Mouse (Mus musculus) gonadal fat pad, adult 2 months (tissue): ENCODE measurements around the gene Cep57. TPM values are rescaled to one million over a fixed set of nuclear protein-coding genes. Genes with fewer than 3 reads are reported as not detected.

ENCODE experiments used
- DNase-seq: peaks from one replicate; pipeline ENCODE4 v3.0.0-alpha.2; 2012; ENCODE audit warnings: low read depth
- polyA plus RNA-seq: library from polyadenylated mRNA; depleted of rRNA; stranded (reverse); fragments of >200 nt; gene quantifications from 2 replicates; pipeline ENCODE4 v1.2.3, GENCODE M21; 2012; rRNA removed

Cep57 gene
- 9.2 and 10.4 TPM in 2 replicates for polyA plus RNA-seq

DNA sequence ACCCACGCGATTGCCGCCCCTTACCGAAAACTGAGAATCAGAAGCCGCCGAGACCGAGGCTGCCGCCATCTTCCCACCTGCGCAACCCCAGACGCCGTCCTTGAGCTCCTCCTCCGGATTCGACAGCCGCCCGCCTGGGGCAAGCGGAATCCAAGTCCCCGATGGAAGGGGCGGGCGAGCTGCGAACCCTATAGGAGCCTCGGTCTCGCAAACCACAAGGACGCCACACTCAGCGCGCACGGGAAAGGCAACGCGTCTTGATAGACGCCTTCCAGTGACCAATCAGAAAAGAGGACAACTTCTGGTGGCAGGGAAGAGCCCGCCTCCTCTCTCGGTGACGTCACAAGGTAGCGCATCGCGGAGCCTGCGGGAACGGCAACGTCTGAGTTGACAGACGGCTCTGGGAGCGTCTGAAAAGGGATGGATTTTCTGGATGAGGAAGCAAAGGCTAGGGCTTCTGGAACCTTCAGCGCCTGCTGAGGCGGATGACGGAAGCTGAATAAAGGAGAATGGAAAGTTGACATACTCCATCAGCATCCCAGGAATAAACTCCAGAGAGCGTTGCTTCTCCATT lies at the start of gene Cep57:
TSS of gene Cep57 (minus strand) at position 276 of the 574 bp plus-strand sequence.
- peak; percentile 96 for DNase-seq

DNA sequence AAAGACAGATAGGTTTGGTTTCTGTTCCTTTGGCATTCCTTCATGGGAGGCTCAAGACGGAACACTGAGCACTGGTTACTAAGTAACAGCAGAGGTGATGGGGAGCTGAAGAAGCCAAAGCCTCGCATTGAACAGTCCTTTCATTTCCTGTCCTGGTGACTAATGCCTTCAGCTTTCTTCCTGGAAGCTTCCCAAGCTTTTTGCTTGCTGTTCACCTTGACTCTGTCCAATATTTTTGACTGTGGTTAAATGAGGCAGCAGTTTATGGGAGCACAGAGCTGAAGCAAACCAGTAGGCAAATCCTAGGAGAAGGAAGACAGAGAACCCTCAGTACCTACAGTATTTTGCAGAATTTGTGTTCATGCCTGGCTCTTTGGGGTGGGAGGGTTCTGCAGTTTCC lies 48.4 kb upstream of the Cep57 start:
- no peak for DNase-seq

DNA sequence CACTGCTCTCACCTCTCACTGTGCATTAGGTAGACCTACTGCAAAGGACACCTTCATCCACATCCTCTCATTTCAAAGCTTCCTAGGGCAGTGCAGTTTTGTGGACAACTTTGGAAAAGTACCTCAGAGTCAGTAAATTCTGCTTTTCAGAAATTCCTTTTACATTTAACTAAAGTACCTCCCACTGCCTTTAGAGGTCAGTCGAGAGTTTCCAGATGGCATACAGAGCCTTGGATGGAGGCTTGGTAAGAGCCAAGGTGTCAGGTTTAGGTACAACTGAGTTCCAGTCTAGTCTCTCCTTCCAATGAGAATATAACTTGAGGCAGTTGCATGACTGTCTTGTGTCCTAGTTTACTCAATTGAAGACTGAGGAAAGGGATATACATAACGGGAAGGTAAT lies 47.5 kb upstream of the Cep57 start:
- DNase-seq = no peak

DNA sequence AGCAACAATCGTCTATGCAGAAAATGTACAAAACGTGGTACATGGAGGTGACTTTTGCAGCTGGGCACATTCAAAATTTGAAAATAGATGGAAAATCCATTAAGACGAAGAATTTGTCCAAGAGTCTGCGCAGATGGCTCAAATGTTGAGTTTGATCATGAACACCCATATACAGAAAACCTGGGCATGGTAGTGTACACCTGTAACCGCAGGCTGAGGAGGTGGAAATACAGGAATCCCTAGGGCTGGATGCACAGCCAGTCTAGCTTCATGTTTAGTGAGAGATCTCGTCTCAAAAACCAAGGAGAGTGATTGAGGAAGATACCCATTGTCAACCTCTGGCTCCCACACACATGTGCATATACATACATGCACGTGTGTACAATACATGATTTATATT lies 44.7 kb upstream of the Cep57 start:
- DNase-seq = no peak

DNA sequence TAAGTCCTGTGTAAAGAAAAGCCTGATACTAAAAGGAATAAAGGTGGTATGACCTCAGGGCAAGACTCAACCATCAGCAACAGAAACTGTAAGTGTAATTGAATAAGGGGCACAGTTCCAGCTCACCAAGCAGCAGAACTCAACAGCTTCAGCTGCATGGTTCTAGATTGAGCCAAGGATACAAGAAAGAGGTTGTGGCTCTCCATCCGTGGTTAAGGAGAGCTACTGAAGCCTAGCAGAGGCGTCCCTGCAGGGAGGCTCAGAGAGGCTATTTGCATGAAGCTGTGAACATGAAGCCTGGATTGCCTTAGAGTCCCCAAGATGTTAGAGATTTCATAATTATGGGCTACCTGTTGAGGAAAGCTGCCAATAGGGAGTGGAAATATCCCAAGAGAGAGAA lies 40.7 kb upstream of the Cep57 start:
- no peak for DNase-seq

DNA sequence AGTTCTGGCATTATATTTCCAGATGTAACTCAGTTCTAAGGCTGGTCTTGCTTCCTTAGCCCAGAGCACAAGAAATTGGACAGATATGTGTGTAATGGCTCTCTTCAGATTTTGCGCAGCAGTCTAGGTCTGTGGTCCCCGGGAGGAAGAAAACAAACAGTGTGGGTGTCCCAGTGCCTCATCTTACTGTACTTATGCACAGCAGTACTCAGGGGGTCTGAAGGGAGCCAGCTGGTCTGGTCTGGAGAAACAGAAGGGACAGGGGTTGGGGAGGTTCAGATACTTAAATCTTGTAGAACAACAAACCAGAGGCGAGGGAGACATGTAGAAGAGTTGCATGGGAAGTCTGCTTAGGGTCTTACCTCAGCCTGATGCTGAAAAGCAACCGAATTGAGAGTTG lies 29.9 kb upstream of the Cep57 start:
- DNase-seq = no peak

DNA sequence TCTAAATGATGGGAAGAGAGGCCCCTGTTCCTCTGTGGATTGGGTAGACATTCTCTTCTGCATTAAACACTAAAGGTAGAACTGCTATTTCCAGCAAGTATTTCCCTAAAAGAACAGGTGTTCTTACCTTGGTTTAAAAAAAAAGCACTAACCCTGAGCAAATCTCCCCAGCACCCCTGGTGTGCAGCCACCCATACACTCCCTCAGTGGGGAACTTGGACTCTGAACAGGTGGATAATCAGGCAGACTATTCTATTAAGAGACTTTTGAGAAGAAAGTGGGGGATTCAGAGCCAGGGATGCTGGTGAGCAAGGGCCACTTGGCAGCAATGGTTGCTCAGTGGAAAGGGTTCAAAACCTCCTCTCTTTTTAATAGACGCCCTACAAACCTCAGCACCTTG lies 29.3 kb upstream of the Cep57 start:
- no peak for DNase-seq

DNA sequence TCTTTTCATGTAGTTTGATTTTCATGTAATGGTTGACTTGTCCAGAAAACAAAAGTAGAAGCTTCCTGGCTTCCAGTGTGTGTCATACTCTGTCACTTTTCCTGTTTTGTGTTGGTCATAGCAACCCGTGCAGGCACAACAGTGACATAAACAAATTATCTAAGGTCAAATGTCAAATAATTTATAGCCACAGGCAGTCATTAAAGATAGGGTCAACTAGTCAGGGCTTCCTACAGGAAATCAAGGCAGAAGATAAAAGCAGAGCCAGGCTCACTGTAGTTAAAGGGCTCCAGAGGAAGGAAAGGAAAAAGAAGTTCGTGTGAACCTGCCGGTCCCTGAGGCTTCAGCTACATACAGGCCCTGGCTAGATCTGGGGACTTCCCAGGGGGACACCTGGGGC lies 27.0 kb upstream of the Cep57 start:
- DNase-seq = no peak

DNA sequence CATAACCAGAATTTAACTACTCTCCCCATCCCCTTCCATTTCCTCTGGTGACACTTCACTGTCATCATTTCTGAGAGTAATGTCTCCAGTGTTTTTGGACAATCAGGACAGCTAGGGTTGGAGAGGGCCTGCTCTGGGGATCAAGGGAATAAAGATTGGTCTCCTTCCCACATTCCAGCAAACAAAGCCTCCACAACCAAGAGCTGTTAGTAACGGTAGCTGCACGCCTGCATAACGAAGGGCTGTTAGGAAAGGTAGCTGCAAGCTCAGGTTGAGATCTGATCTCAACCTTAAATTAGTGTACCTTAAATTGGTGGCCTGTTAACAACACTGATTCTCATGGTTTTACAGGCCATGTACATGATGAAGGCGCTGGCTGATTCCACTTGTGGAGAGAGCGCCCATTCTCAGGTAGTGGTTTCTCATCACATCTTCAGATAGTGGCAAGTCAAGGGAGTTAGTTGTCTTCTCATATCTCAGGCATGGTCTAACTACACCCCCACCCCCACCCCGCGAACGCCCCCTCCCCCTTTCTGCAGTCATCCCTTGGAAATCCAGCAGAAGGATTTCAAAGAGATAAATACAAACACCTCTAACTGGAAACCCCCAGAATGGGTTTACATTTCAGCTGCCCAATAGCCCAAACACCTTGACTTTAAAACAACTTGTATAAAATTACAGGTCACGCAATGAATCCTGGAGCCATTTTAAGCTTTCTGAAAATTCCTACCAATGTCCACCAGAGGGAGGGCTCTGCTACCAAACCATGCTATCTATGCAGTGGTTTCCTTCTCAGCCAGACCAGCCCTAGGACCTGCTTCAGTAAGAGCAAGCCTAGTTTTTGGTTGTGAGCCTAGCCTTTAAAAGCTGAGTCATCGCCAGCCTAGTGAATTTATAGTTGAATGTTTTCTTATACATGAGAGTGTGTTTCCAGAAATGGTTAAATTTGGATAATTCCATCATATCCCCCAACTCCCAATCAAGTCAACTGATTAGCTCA lies 21.9 kb upstream of the Cep57 start:
- DNase-seq = no peak

DNA sequence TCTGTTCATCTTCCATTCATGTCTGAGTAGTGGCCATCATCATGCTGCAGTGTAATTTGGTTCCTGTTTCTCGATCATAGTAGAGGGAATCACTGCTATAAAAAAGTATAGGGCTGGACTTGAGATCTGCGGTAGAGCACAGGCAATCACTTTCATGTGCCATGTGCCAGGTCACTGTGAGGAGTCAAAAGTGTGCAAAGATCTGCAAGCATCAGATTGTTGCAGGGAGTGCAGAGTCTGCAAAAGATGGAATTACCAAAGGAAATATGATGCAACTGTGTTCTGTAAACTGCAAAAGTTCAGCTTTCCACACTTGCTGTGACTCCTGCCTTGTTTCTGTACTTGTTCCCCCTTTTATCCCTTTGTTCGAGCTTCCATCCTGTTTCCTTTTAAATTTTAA lies 20.7 kb upstream of the Cep57 start:
- DNase-seq = no peak

DNA sequence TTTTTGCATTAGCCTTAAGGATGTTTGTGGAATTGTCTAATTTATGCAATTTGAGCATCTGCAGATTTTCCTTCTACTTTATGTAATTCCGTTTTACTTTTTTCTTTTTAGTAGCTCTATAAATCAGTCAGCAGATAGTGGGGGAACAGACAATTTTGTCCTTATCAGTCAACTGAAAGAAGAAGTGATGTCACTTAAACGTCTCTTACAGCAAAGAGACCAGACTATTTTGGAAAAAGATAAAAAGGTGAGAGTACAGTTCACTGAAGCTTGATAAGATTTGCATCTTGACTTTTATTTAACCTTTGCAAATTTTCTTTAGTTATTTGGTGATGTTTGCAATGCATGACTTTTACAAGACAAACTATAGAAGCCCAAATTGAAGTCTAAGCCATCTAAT lies 9.8 kb upstream of the Cep57 start:
- no peak for DNase-seq

DNA sequence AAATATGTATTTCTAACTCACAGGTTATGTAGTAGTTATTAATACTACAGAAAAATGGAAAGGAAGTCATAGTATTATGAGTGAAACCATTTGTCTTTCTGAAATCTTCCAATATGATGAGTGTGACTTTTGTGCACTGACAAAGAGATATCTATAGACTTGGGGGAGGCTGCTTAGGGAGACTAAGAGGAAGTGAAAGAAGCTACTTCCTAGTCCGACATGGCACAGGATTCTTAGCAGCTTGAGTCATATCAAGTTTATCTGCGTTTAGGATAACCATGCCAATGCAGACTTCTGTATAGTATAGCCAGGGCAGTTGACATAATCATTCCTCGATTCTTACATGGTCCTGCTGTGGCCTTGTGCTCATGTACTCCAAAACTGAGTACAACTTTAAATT lies 8.3 kb upstream of the Cep57 start:
- DNase-seq = no peak

DNA sequence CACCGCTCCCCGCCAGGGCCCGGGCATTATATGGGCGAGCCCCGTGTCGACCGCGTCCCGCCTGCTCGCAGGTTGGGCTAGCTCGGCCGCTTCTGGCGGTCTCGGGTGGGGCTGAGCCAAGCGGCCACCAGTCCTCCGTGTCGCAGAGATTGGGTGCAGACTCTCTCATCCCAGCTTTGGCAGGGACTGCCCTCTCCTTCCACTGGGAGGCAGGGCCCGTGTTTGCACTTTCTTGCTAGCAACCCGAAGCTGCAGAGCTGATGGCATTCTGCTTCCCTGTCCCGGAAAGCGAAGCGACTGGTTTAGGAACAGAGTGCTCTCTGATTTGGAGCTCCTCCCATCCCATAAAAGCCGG lies 1.2 kb upstream of the Cep57 start:
- DNase-seq = no peak

DNA sequence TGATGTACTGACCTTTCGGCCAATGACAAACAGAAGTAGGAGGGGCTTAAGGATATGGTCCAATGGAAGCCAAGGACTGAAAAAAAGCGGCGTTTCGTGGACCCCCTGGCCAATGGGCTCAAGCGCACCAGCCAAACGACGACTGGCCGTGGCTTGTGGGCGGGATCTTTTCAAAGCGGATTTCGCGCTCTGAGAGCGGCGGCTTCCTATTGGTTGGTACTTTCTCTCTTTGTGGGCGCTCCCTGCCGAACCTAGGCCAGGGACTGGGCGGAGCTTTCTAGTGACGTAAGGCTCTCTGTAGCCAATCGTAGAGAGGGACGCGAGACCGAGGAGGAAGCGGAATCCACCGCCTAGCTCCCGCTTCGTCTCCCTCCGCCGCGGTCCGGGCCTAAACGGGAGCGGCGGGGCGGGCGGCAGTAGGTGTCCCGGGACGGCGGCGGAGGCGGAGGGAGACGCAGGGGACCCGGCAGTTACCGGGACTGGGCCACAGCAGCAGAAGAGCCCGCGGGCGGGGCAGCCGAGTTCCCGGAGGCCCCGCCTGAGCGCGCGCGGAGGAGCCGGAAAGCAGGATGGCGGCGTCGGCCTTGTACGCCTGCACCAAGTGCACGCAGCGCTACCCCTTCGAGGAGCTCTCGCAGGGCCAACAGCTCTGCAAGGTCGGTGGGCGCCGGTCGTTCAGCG lies 639 bp upstream of the Cep57 start, which contains the start of gene Fam76b:
TSS of gene Fam76b (plus strand) at position 311 of the 681 bp plus-strand sequence.
- peak; percentile 97 for DNase-seq

DNA sequence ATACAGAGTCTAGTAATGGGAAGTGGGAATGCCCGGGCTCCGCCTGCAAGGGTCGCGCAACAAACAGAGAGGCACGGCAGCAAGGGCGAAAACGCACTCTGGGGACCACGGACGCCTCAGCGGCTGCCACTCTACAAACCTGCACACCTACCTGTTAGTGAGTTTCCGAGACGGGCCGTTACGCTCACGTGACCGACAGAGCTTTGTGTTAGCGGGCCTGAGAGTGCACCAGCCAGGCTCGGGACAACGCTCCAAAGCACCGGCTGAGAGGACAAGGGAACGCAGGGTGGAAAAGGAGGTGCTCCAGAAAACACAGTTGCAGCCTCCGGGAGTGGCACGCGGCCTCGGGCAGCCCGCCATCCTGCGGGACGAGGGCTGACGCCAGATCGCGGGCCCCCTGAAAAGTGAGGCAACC lies 509 bp downstream of the Cep57 start:
- peak; percentile 10 for DNase-seq

DNA sequence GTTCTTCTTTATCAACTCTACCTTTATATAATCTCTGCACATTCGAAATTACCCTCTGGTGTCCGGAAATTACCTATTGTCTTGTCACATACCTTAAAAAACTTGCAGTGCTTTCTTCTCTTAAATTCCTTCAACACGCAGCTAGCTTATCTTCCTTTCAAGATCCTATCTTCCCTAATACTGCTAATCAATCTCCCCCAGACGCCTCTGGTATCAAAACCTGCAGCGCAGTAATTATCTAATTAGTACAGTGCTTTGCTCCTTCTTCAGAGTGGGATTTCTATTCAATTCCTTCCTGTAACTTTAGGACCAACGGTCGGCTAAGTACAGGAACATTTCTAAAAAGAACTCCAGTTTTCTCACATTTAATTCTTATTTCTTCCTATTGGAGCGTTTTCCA lies 1.0 kb downstream of the Cep57 start:
- DNase-seq = no peak

DNA sequence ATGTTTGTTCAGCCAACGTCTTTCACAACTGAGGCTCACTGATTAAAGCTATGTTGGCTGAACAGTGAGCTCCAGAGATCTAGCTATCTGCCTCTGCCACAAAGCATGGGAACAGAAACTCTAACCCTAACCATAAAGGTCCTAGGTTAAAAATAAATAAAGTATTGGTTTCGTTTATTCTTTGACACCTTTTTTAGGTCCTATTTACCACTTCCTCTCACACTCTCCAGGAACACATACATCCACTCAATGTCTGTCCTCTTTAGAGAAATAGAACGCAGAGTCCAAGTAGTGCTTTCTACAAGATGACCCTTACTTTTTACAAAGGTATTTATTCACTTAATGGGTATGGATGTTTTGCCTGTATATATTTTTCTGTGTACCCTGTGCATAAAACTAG lies 6.1 kb downstream of the Cep57 start:
- no peak for DNase-seq

DNA sequence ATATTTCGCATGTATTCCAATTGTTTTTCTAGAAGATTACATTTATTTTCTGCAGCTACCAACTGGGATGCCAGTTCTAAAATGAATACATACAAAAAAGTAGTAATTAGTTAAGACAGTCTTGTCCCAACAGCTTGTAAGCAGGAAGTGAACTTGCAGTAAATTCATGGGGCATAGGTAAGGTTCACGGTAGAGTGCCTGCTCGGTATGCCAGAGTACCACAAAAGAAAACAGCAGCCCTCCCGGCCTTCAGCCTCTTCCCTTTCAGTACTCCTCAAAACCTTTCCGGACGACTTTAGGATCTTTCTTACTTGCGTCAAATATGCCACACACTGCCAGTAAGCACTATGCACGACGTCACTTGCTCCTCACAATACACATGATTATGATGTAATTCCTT lies 8.5 kb downstream of the Cep57 start:
- DNase-seq = no peak

DNA sequence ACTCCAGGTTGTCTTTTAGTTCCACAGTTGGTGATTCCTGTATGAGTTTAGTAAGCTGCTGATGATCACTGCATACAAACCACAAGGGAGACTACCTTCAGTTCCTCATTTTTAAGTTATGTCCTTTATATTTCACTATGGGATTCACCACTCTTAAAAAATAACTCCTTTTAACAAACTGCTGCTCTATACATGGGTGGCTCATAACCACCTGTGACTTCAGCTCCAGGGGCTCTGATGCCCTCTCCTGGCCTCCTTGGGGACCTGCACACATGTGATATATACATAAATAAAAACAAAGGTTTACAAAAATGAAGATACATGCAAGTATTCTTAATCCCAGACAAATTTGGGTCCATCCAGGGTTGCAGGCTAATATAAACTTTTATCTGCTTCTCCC lies 17.0 kb downstream of the Cep57 start:
- no peak for DNase-seq

DNA sequence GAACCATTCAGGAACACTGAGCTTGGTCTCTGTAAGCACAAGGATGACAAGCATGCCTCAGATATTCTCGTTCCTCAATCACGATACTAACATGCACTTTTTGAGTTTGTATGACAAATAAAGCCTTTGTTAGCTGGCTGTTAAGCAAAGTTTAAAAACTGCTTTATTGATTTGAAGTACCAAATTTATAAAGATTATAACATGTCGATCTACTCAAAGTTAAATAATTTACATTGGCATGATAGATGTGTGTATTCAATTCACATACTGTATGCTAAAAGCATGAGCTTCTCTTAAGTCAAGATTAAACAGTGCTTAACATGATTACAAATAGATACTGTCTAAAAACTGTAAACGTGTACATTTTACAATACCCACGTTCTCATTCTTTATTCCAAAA lies 19.2 kb downstream of the Cep57 start:
- no peak for DNase-seq

DNA sequence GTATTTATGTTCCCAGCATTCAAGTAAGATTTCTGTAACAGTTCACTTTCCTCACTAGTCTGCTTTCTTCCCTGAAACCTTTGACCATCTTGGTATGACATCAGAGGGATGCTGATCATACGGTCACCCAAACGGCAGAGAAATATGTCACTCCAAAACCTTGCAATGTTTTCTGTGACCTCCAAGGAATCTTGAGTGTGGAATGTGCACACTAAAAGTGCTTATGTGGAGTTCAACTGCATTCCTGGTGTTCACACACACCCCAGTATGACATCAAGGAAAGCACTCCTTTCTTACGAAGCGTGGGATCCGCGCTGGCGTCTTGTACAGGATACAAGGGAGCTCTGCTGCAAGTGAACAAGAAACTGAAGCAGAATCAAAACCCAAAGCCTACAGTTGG lies 20.1 kb downstream of the Cep57 start:
- DNase-seq = no peak

DNA sequence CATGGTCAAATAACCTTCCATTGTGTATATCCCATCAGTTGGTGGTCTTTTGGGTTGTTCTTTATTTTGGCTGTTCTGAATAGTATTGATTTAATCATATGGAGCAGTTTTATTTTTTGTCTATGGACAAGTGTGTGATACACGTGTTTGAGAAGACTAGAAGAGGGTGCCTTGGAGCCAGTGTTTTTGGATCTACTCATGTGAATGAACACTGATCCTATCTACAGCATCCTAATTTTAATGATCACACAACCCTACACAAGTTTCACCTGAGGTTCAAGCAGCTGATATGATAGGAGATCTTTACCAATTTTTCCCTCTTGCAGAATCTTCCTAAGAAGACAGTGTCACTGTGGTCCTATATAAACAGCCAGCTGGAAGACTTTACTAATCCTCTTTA lies 22.4 kb downstream of the Cep57 start:
- DNase-seq = no peak

DNA sequence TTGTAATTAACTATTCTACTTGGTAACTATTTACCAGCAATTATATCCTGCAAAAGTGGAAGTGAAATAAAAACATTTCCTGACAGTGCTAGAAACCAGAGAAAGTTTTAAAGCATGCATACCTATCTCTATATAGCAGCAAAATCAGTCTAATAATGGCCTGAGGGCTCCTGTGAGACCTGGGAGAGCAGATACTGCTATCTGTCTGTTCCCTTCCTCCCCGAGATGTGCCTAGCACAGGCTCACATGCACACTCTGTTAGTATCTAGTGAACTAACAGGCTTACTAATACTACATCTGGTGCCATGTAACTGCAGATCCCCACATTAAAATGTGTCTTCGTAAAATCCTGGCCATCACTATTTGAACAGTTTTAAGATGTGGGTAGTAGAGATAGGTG lies 32.2 kb downstream of the Cep57 start:
- DNase-seq = no peak
